Mouse (Mus musculus): Measurements from ENCODE around the gene Rnf182. TPM values are rescaled to one million over a fixed set of nuclear protein-coding genes. Genes with fewer than 3 reads are reported as not detected.

Gene Rnf182
- polyA plus RNA-seq, 1 experiment: 0.39 TPM

DNA sequence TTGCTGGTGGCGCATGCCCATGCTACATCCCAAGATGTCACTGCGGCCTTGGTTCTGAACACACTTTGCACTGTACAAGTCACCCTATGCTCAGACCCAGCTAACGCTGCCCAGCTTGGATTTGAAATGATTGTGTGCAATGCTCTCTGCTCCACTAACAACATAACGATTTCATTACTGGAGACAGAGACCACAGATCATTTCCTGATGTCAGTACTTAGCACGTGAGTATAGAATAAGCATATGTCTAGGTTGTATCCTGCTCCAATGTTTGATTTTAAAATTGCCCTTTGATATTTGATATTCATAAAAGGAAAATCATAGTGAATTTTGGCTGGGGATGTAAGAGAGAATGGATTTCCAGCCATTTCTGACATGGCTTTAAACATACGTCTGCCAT lies 3.5 kb upstream of the Rnf182 start:
- no peaks in the 10 kb centered on the region for H3K27me3 ChIP-seq (replicated peaks; ENCODE audit: control insufficient read depth, insufficient read depth, low read length)
- DNase-seq: no peak
- no peak overlapping the region for H3K27ac ChIP-seq (ENCODE audit: insufficient read depth, low read depth, low read length)
- H3K4me1 ChIP-seq (ENCODE audit: control insufficient read depth, insufficient read depth, low read length): no peaks in the 10 kb centered on the region
- H3K36me3 ChIP-seq (ENCODE audit: control insufficient read depth, insufficient read depth, low read length): no peaks in the 10 kb centered on the region
- H3K4me3 ChIP-seq (ENCODE audit: insufficient read depth, low read depth, low read length): no peak overlapping the region
- no peak for TF ChIP-seq POLR2A (IDR thresholded peaks at IDR 0.05; ENCODE audit: low read depth, low read length)
- TF ChIP-seq CTCF (conservative IDR thresholded peaks at IDR 0.05; ENCODE audit: insufficient read depth, insufficient read length, low read depth, low read length): no peak
- WGBS: 88% methylated on average over 6 of the region's 6 CpGs

DNA sequence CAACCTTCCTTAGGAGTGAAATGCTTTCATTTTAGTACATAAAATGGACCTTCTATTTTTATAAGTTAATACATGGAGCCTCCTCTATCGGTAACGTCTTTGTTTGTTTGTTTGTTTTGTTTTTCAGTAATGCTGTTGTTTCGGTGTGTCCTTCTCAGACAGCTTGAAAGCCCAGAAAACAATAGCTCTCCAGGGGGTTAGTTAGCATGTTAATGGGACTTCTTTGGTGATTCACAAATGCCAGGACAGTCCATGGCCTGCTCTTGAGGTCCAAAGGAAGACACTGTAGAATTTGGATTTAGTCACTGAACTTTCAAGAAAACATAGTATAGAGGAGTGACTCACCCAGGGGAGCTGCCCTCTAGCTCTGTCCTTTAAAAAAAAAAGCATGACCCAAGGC lies 843 bp upstream of the Rnf182 start:
- TF ChIP-seq CTCF (conservative IDR thresholded peaks at IDR 0.05; ENCODE audit: insufficient read depth, insufficient read length, low read depth, low read length) (no peak), POLR2A (IDR thresholded peaks at IDR 0.05; ENCODE audit: low read depth, low read length) (no peak)
- Histone ChIP-seq H3K27ac (ENCODE audit: insufficient read depth, low read depth, low read length) (no peak overlapping the region), H3K36me3 (ENCODE audit: control insufficient read depth, insufficient read depth, low read length) (no peaks in the 10 kb centered on the region), H3K4me3 (ENCODE audit: insufficient read depth, low read depth, low read length) (no peak overlapping the region), H3K4me1 (ENCODE audit: control insufficient read depth, insufficient read depth, low read length) (no peaks in the 10 kb centered on the region), H3K27me3 (replicated peaks; ENCODE audit: control insufficient read depth, insufficient read depth, low read length) (no peaks in the 10 kb centered on the region; the same call in 1 of the 2 replicates)
- WGBS: 93% methylated on average over 3 of the region's 3 CpGs
- no peak for DNase-seq

- no peaks in the 10 kb centered on the region for H3K36me3 ChIP-seq (ENCODE audit: control insufficient read depth, insufficient read depth, low read length)
- 37% methylated on average over 9 of the region's 9 CpGs for WGBS
- no peak for TF ChIP-seq POLR2A (IDR thresholded peaks at IDR 0.05; ENCODE audit: low read depth, low read length)
- no peak for TF ChIP-seq CTCF (conservative IDR thresholded peaks at IDR 0.05; ENCODE audit: insufficient read depth, insufficient read length, low read depth, low read length)
- DNase-seq: no peak
- H3K4me3 ChIP-seq (ENCODE audit: insufficient read depth, low read depth, low read length): 0 out of 2 replicates have a peak overlapping the region, but pooled peaks have one; percentile 68
- H3K27ac ChIP-seq (ENCODE audit: insufficient read depth, low read depth, low read length): no peak overlapping the region
- H3K4me1 ChIP-seq (ENCODE audit: control insufficient read depth, insufficient read depth, low read length): no peaks in the 10 kb centered on the region
- no peaks in the 10 kb centered on the region; the same call in 1 of the 2 replicates for H3K27me3 ChIP-seq (replicated peaks; ENCODE audit: control insufficient read depth, insufficient read depth, low read length)
Observed at GRCm38 (mm10) chr13:43615194-43615576, 325 bp upstream of the Rnf182 start.

- TF ChIP-seq POLR2A (IDR thresholded peaks at IDR 0.05; ENCODE audit: low read depth, low read length): no peak
- TF ChIP-seq CTCF (conservative IDR thresholded peaks at IDR 0.05; ENCODE audit: insufficient read depth, insufficient read length, low read depth, low read length): no peak
- 34% methylated on average over 6 of the region's 6 CpGs for WGBS
- H3K27ac ChIP-seq (ENCODE audit: insufficient read depth, low read depth, low read length): no peak overlapping the region
- H3K4me3 ChIP-seq (ENCODE audit: insufficient read depth, low read depth, low read length): no peak overlapping the region
- no peak for DNase-seq
- H3K27me3 ChIP-seq (replicated peaks; ENCODE audit: control insufficient read depth, insufficient read depth, low read length): no peaks in the 10 kb centered on the region; the same call in 1 of the 2 replicates
- H3K4me1 ChIP-seq (ENCODE audit: control insufficient read depth, insufficient read depth, low read length): no peaks in the 10 kb centered on the region
- no peaks in the 10 kb centered on the region for H3K36me3 ChIP-seq (ENCODE audit: control insufficient read depth, insufficient read depth, low read length)
Observed at GRCm38 (mm10) chr13:43616551-43616950, 1.0 kb downstream of the Rnf182 start.

DNA sequence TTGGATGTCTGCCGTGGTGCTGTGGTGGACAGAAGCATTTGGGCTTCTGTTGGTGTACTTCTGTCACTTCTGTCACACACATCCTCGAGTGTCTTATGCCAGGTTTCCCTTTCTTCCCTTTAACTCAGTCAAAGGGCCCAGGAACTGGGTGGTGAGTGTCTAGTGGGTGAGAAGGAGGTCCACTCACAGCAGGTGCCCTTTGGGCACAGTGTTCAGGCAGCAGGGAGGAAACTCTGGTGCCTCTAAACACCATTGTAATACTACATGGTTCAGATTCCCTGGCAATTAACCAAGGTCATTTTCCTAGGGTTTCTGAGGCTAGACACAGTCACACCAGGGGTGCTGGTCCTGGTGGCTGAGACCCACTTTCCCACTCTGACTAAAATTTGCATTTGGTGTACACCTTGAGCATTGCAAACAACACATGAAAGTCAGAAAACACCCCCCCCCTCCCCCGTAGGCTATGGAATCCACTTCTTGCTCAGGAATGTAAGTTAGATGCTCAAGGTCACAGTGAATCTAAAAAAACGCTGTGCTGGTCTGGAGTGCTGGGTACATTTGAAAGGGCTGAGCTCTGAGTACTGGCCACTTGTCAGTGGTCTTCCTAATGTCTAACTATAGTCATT lies 4.2 kb downstream of the Rnf182 start:
- no peaks in the 10 kb centered on the region; the same call in 1 of the 2 replicates for H3K27me3 ChIP-seq (replicated peaks; ENCODE audit: control insufficient read depth, insufficient read depth, low read length)
- DNase-seq: no peak
- no peak overlapping the region for H3K27ac ChIP-seq (ENCODE audit: insufficient read depth, low read depth, low read length)
- no peak for TF ChIP-seq CTCF (conservative IDR thresholded peaks at IDR 0.05; ENCODE audit: insufficient read depth, insufficient read length, low read depth, low read length)
- TF ChIP-seq POLR2A (IDR thresholded peaks at IDR 0.05; ENCODE audit: low read depth, low read length): no peak
- H3K4me3 ChIP-seq (ENCODE audit: insufficient read depth, low read depth, low read length): no peak overlapping the region
- no peaks in the 10 kb centered on the region for H3K36me3 ChIP-seq (ENCODE audit: control insufficient read depth, insufficient read depth, low read length)
- H3K4me1 ChIP-seq (ENCODE audit: control insufficient read depth, insufficient read depth, low read length): no peaks in the 10 kb centered on the region
- 52% methylated on average over 4 of the region's 4 CpGs for WGBS

DNA sequence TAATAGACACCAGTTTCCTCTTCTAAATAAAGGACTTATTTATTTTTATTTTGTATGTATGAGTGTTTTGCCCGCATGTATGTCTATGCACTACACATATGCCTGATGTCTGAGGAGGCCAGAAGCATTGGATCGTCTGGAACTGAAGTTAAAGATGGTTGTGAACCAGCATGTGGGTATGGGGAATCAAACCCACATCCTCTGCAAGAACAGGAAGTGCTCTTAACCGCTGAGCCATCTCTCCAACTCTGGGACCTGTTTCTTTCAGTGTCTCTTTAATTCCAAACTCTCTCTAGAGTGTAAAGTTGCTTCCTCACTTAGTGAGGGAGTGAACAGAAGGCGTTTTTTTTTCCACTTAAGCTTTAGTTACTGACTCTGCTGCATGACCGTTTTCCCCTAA lies 12.4 kb downstream of the Rnf182 start:
- Histone ChIP-seq H3K4me3 (ENCODE audit: insufficient read depth, low read depth, low read length) (no peak overlapping the region), H3K4me1 (ENCODE audit: control insufficient read depth, insufficient read depth, low read length) (no peaks in the 10 kb centered on the region), H3K27me3 (replicated peaks; ENCODE audit: control insufficient read depth, insufficient read depth, low read length) (no peaks in the 10 kb centered on the region), H3K27ac (ENCODE audit: insufficient read depth, low read depth, low read length) (no peak overlapping the region), H3K36me3 (ENCODE audit: control insufficient read depth, insufficient read depth, low read length) (no peaks in the 10 kb centered on the region)
- 70% methylated on average over 5 of the region's 5 CpGs for WGBS
- no peak for TF ChIP-seq CTCF (conservative IDR thresholded peaks at IDR 0.05; ENCODE audit: insufficient read depth, insufficient read length, low read depth, low read length)
- TF ChIP-seq POLR2A (IDR thresholded peaks at IDR 0.05; ENCODE audit: low read depth, low read length): no peak
- no peak for DNase-seq

- no peak overlapping the region for H3K4me3 ChIP-seq (ENCODE audit: insufficient read depth, low read depth, low read length)
- no peak for DNase-seq
- 75% methylated on average over 7 of the region's 7 CpGs for WGBS
- H3K27ac ChIP-seq (ENCODE audit: insufficient read depth, low read depth, low read length): no peak overlapping the region
- H3K27me3 ChIP-seq (replicated peaks; ENCODE audit: control insufficient read depth, insufficient read depth, low read length): no peaks in the 10 kb centered on the region
- no peaks in the 10 kb centered on the region for H3K4me1 ChIP-seq (ENCODE audit: control insufficient read depth, insufficient read depth, low read length)
- no peak for TF ChIP-seq CTCF (conservative IDR thresholded peaks at IDR 0.05; ENCODE audit: insufficient read depth, insufficient read length, low read depth, low read length)
- TF ChIP-seq POLR2A (IDR thresholded peaks at IDR 0.05; ENCODE audit: low read depth, low read length): no peak
- no peaks in the 10 kb centered on the region for H3K36me3 ChIP-seq (ENCODE audit: control insufficient read depth, insufficient read depth, low read length)
Observed at GRCm38 (mm10) chr13:43629785-43630184, 14.3 kb downstream of the Rnf182 start.

Measured in kidney, adult 2 months (tissue).